Mouse (Mus musculus): ENCODE data around the gene Pxn. TPM values are rescaled to one million over a fixed set of nuclear protein-coding genes. Genes with fewer than 3 reads are reported as not detected.

Pxn gene
- polyA plus RNA-seq, 1 experiment from 2014 or later = 20.6 TPM

DNA sequence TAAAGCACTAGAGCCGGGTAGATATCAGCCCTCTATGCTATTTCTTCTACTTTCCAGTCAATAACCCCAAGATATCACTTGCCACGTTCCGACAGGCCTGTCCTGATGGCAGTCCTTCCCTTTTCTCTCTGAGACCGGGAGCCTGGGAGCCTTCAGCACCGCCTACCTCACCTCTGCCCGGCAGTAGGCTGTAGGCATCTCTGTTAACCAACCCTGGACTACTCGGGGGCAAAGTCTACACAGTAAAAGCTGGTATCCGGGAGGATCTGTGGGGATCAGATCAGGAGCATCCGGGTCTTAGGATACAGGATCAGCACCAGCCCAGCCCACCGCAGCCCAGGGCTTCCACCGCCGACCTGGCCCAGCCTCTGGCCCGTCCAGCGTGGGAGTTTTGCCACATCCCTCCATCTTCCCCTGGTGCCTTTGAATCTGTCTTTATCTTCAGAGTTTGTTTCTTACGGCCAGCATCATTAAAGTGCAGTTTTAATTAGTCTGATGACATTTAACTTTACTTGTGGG lies 16.6 kb downstream of the Pxn start:
- Histone ChIP-seq H3K4me2 (ENCODE audit: low read length) (no peak overlapping the region), H3K27me3 (replicated peaks; ENCODE audit: control insufficient read depth, insufficient read depth, low read length) (no peaks in the 10 kb centered on the region), H3K4me3 (replicated peaks; ENCODE audit: low read length) (no peak overlapping the region), H3K4me1 (replicated peaks; ENCODE audit: control insufficient read depth, insufficient read depth, low read length) (no peaks in the 10 kb centered on the region; the same call in 1 of the 2 replicates), H3K36me3 (ENCODE audit: control insufficient read depth, insufficient read depth) (no peaks in the 10 kb centered on the region), H3K27ac (ENCODE audit: low read length) (no peak overlapping the region), H3K9ac (replicated peaks; ENCODE audit: low read depth, low read length) (no peak overlapping the region), H3K9me3 (ENCODE audit: control insufficient read depth, low read length) (no peaks in the 10 kb centered on the region)
- 79% methylated on average over 15 of the region's 15 CpGs for WGBS
- no peak for ATAC-seq

DNA sequence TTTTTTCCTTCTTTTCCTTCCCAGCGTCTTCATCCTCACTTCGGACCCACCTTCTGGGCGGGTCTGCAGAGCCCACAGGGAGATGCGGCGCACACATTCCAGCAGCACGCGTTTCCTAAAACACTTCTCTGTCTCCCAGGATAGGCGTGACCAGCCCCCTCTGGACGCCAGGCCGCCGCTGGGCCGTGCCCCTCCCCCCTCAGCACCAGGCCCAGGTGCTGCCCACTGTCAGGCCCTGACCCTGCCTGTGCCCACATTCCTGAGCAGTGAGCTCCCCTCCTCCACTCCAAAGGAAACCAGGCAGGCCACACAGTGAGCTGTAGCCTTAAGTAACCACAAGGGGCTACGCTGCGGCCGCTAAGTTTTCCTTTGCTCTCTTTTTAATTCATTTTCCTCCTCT lies 17.5 kb downstream of the Pxn start:
- ATAC-seq = no peak
- no peaks in the 10 kb centered on the region for H3K9me3 ChIP-seq (ENCODE audit: control insufficient read depth, low read length)
- H3K4me1 ChIP-seq (replicated peaks; ENCODE audit: control insufficient read depth, insufficient read depth, low read length) = no peaks in the 10 kb centered on the region; the same call in 1 of the 2 replicates
- H3K9ac ChIP-seq (replicated peaks; ENCODE audit: low read depth, low read length) = no peak overlapping the region
- H3K4me3 ChIP-seq (replicated peaks; ENCODE audit: low read length) = no peak overlapping the region
- H3K4me2 ChIP-seq (ENCODE audit: low read length) = no peak overlapping the region
- H3K27ac ChIP-seq (ENCODE audit: low read length) = no peak overlapping the region
- no peaks in the 10 kb centered on the region for H3K27me3 ChIP-seq (replicated peaks; ENCODE audit: control insufficient read depth, insufficient read depth, low read length)
- WGBS = 8% methylated on average over 15 of the region's 15 CpGs
- no peaks in the 10 kb centered on the region for H3K36me3 ChIP-seq (ENCODE audit: control insufficient read depth, insufficient read depth)

DNA sequence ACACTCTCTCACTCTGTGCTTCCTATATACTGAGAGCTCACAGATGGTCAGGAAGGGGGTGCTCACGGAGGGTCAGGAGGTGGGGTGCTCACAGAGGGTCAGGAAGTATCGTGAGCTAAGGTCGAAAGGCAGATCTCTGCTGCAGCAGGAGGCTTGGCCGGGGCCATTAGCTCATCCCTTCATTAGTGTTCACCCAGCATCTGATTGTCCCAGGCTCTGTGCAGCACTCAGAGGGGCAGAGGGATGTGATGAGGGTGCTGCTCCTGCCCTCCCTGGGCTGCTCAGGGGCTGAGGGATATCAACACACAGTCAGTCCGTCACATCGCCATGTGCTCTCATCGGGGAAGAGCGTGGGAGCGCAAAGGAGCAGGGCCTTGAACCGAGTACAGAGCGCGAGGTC lies 18.0 kb downstream of the Pxn start:
- WGBS = 59% methylated on average over 12 of the region's 12 CpGs
- no peak overlapping the region for H3K4me2 ChIP-seq (ENCODE audit: low read length)
- H3K27ac ChIP-seq (ENCODE audit: low read length) = no peak overlapping the region
- H3K27me3 ChIP-seq (replicated peaks; ENCODE audit: control insufficient read depth, insufficient read depth, low read length) = no peaks in the 10 kb centered on the region
- H3K36me3 ChIP-seq (ENCODE audit: control insufficient read depth, insufficient read depth) = no peaks in the 10 kb centered on the region
- no peak overlapping the region for H3K9ac ChIP-seq (replicated peaks; ENCODE audit: low read depth, low read length)
- ATAC-seq = no peak
- no peaks in the 10 kb centered on the region for H3K9me3 ChIP-seq (ENCODE audit: control insufficient read depth, low read length)
- no peak overlapping the region for H3K4me3 ChIP-seq (replicated peaks; ENCODE audit: low read length)
- peaks cover under 1% of the 10 kb centered on the region for H3K4me1 ChIP-seq (replicated peaks; ENCODE audit: control insufficient read depth, insufficient read depth, low read length)

GRCm38 (mm10) chr5:115525416-115525815 lies 18.9 kb downstream of the Pxn start:
- WGBS = 93% methylated on average over 4 of the region's 4 CpGs
- H3K4me2 ChIP-seq (ENCODE audit: low read length) = no peak overlapping the region

DNA sequence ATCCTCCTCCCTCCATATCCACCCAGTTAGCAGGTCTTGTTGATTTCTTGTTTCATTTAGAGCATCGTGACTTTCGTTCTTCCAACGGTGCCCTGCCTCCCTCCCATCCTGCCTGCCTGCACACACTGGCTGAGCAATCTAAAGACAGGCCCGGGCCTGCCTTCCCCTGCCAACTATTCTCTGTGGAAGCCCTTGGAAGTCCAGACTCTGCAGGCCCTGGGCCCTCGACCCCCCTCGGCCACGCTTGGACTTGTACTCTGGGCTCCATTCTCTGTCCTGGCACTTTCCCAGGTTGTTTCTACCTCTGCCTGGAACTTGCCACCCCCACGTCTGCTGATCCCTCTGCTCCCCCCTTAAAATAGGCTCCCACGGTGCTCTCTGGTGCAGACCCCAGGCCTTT lies 19.5 kb downstream of the Pxn start:
- Histone ChIP-seq H3K4me2 (ENCODE audit: low read length) (no peak overlapping the region), H3K4me3 (replicated peaks; ENCODE audit: low read length) (no peak overlapping the region), H3K27me3 (replicated peaks; ENCODE audit: control insufficient read depth, insufficient read depth, low read length) (no peaks in the 10 kb centered on the region), H3K27ac (ENCODE audit: low read length) (no peak overlapping the region), H3K4me1 (replicated peaks; ENCODE audit: control insufficient read depth, insufficient read depth, low read length) (peaks cover 13% of the 10 kb centered on the region), H3K9ac (replicated peaks; ENCODE audit: low read depth, low read length) (no peak overlapping the region), H3K36me3 (ENCODE audit: control insufficient read depth, insufficient read depth) (no peaks in the 10 kb centered on the region), H3K9me3 (ENCODE audit: control insufficient read depth, low read length) (no peaks in the 10 kb centered on the region)
- WGBS = 66% methylated on average over 9 of the region's 9 CpGs
- no peak for ATAC-seq

More at GRCm38 (mm10) chr5:115525416-115525815, 18.9 kb downstream of the Pxn start:
- no peak for ATAC-seq
- no peaks in the 10 kb centered on the region for H3K36me3 ChIP-seq (ENCODE audit: control insufficient read depth, insufficient read depth)
- H3K9ac ChIP-seq (replicated peaks; ENCODE audit: low read depth, low read length) = no peak overlapping the region
- no peak overlapping the region for H3K4me3 ChIP-seq (replicated peaks; ENCODE audit: low read length)
- no peaks in the 10 kb centered on the region for H3K9me3 ChIP-seq (ENCODE audit: control insufficient read depth, low read length)
- peaks cover 9% of the 10 kb centered on the region for H3K4me1 ChIP-seq (replicated peaks; ENCODE audit: control insufficient read depth, insufficient read depth, low read length)
- no peak overlapping the region for H3K27ac ChIP-seq (ENCODE audit: low read length)
- H3K27me3 ChIP-seq (replicated peaks; ENCODE audit: control insufficient read depth, insufficient read depth, low read length) = no peaks in the 10 kb centered on the region

DNA sequence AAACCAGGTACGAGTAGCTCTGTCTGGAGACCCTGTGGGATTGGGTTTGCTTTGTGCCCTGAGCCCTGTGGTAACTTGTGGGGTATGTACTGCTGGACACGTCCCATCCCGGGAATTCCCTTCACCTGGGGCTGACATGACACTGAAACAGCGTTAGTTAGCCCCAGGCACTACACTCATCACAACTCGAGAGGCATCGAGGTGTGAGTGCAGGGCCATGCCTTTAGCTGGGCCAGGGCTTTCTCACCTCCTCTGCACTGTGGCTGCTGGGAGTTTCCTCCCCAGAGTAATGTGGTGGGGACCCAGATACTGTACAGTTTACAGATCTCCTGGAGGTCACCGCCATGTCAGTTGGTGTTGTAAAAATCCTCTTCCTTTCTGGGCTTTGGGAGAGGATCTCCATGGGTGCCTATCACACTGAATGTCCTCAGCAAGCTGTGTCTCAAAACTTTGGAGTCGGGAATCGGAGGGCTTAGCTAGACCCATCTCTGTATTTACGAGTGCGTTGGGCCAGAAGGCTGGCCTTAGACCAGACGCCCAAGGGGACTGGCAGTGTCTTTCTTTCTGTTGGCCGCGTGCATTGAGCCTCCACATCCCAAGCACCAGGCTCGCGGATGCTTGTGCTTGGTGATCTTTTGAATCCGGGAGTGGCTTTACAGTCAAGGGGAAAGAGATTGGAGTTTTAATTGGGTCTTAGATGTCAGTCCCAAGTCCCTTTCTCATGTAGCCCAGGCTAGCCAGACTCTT lies 20.2 kb downstream of the Pxn start:
- no peak overlapping the region for H3K4me2 ChIP-seq (ENCODE audit: low read length)
- no peaks in the 10 kb centered on the region for H3K27me3 ChIP-seq (replicated peaks; ENCODE audit: control insufficient read depth, insufficient read depth, low read length)
- no peaks in the 10 kb centered on the region for H3K9me3 ChIP-seq (ENCODE audit: control insufficient read depth, low read length)
- ATAC-seq = no peak
- no peak overlapping the region for H3K9ac ChIP-seq (replicated peaks; ENCODE audit: low read depth, low read length)
- H3K4me1 ChIP-seq (replicated peaks; ENCODE audit: control insufficient read depth, insufficient read depth, low read length) = peaks cover 20% of the 10 kb centered on the region
- H3K4me3 ChIP-seq (replicated peaks; ENCODE audit: low read length) = no peak overlapping the region
- 83% methylated on average over 17 of the region's 17 CpGs for WGBS
- H3K36me3 ChIP-seq (ENCODE audit: control insufficient read depth, insufficient read depth) = no peaks in the 10 kb centered on the region
- no peak overlapping the region for H3K27ac ChIP-seq (ENCODE audit: low read length)

GRCm38 (mm10) chr5:115528128-115528527 lies 21.7 kb downstream of the Pxn start:
- ATAC-seq = no peak
- H3K27me3 ChIP-seq (replicated peaks; ENCODE audit: control insufficient read depth, insufficient read depth, low read length) = no peaks in the 10 kb centered on the region
- no peaks in the 10 kb centered on the region for H3K9me3 ChIP-seq (ENCODE audit: control insufficient read depth, low read length)
- H3K4me2 ChIP-seq (ENCODE audit: low read length) = no peak overlapping the region
- no peaks in the 10 kb centered on the region for H3K36me3 ChIP-seq (ENCODE audit: control insufficient read depth, insufficient read depth)
- H3K27ac ChIP-seq (ENCODE audit: low read length) = no peak overlapping the region
- H3K4me3 ChIP-seq (replicated peaks; ENCODE audit: low read length) = no peak overlapping the region
- peaks cover 26% of the 10 kb centered on the region for H3K4me1 ChIP-seq (replicated peaks; ENCODE audit: control insufficient read depth, insufficient read depth, low read length)
- 84% methylated on average over 5 of the region's 5 CpGs for WGBS
- no peak overlapping the region for H3K9ac ChIP-seq (replicated peaks; ENCODE audit: low read depth, low read length)

DNA sequence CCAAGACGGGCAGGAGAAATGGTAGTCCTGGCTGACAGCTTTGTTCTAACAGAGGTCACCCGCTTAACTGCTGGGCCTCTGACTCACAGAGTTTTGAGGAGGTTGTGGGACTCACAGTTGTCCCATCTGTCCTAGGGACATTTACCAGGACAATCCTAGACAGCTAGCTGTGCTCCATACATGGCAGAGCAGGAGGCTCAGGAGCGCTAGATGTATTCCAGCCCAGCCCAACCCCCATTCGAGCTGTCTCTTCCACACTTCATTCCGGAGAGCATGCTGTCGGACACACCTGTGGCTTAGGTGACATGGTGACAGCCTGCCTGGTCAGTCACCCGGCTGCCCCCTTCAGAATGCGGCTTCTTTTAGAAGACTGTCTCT lies 22.9 kb downstream of the Pxn start:
- WGBS = 88% methylated on average over 8 of the region's 8 CpGs
- Histone ChIP-seq H3K27ac (ENCODE audit: low read length) (no peak overlapping the region), H3K27me3 (replicated peaks; ENCODE audit: control insufficient read depth, insufficient read depth, low read length) (no peaks in the 10 kb centered on the region), H3K4me3 (replicated peaks; ENCODE audit: low read length) (no peak overlapping the region), H3K4me2 (ENCODE audit: low read length) (no peak overlapping the region), H3K9ac (replicated peaks; ENCODE audit: low read depth, low read length) (no peak overlapping the region), H3K36me3 (ENCODE audit: control insufficient read depth, insufficient read depth) (no peaks in the 10 kb centered on the region), H3K9me3 (ENCODE audit: control insufficient read depth, low read length) (no peaks in the 10 kb centered on the region), H3K4me1 (replicated peaks; ENCODE audit: control insufficient read depth, insufficient read depth, low read length) (peaks cover 26% of the 10 kb centered on the region)
- no peak for ATAC-seq

- H3K27me3 ChIP-seq (replicated peaks; ENCODE audit: control insufficient read depth, insufficient read depth, low read length) = no peaks in the 10 kb centered on the region
- H3K27ac ChIP-seq (ENCODE audit: low read length) = no peak overlapping the region
- WGBS = 70% methylated on average over 7 of the region's 7 CpGs
- ATAC-seq = no peak
- H3K9ac ChIP-seq (replicated peaks; ENCODE audit: low read depth, low read length) = no peak overlapping the region
- no peak overlapping the region for H3K4me2 ChIP-seq (ENCODE audit: low read length)
- H3K9me3 ChIP-seq (ENCODE audit: control insufficient read depth, low read length) = no peaks in the 10 kb centered on the region
- no peak overlapping the region for H3K4me3 ChIP-seq (replicated peaks; ENCODE audit: low read length)
- H3K4me1 ChIP-seq (replicated peaks; ENCODE audit: control insufficient read depth, insufficient read depth, low read length) = peaks cover 27% of the 10 kb centered on the region
- H3K36me3 ChIP-seq (ENCODE audit: control insufficient read depth, insufficient read depth) = no peaks in the 10 kb centered on the region
Observed at GRCm38 (mm10) chr5:115529742-115530446, 23.4 kb downstream of the Pxn start.

Measured in forebrain, embryonic 16.5 days (tissue).